Mouse (Mus musculus) hindbrain, postnatal 0 days (tissue): ENCODE results near the gene Klhl3. TPM values are rescaled to one million over a fixed set of nuclear protein-coding genes. Genes with fewer than 3 reads are reported as not detected.
A peak's percentile ranks its signal among the peaks of the same experiment; 100 is the strongest.

Experiments used
- ATAC-seq: fragments of 200-750 bp; cut with Nextera tagmentation; 2 replicates; pipeline ENCODE4 v1.8.0; 2017; ENCODE audit warnings: mild to moderate bottlenecking, moderate TSS enrichment, moderate library complexity
- DNase-seq: peaks from one replicate; pipeline ENCODE4 v3.0.0-alpha.2; 2015; ENCODE audit warnings: low spot score
- H3K27ac ChIP-seq: fragments of 300-500 bp; sonication (generic); 2 replicates; pipeline ENCODE4 v1.5.1; 2014; ENCODE audit warnings: mild to moderate bottlenecking
- H3K27me3 ChIP-seq: fragments of 300-500 bp; sonication (generic); 2 replicates; pipeline ENCODE4 v1.6.1; 2014; ENCODE audit warnings: low read length, mixed read lengths; ENCODE audit not compliant: insufficient read depth
- H3K36me3 ChIP-seq: fragments of 300-500 bp; sonication (generic); 2 replicates; pipeline ENCODE4 v1.6.1; 2014; ENCODE audit warnings: low read length, mixed read lengths; ENCODE audit not compliant: insufficient read depth
- H3K4me1 ChIP-seq: fragments of 300-500 bp; sonication (generic); 2 replicates; pipeline ENCODE4 v1.6.1; 2014; ENCODE audit warnings: antibody characterized with exemption, low read length, mixed read lengths; ENCODE audit not compliant: insufficient read depth
- H3K4me2 ChIP-seq: fragments of 300-500 bp; sonication (generic); 2 replicates; pipeline ENCODE4 v1.6.1; 2014; ENCODE audit warnings: low read depth, mild to moderate bottlenecking, low read length, moderate library complexity, mixed read lengths
- H3K4me3 ChIP-seq: fragments of 300-500 bp; sonication (generic); 2 replicates; pipeline ENCODE4 v1.5.1; 2014; ENCODE audit warnings: low read length
- H3K9ac ChIP-seq: fragments of 300-500 bp; sonication (generic); replicated peaks from 2 replicates; pipeline ENCODE4 v1.6.1; 2014; ENCODE audit warnings: mild to moderate bottlenecking, low read length, moderate library complexity, mixed read lengths
- H3K9me3 ChIP-seq: fragments of 300-500 bp; sonication (generic); 2 replicates; pipeline ENCODE4 v1.6.1; 2016; ENCODE audit warnings: low read length, mixed read lengths
- CTCF ChIP-seq: IDR thresholded peaks from 2 replicates; pipeline ENCODE4 v1.5.1; 2016; ENCODE audit warnings: antibody characterized with exemption, control low read depth, low read depth
- WGBS: fragments of 180-500 bp; shearing (Covaris S2); extraction: QIAGEN DNeasy Blood & Tissue Kit; methylation state at CpG from one replicate; pipeline ENCODE4 v1.1.7; 2014; 5-methylcytosine and 5-hydroxymethylcytosine counted together
- polyA plus RNA-seq: library from polyadenylated mRNA; unstranded; fragments of >200 nt; fragmentation: Nextera tagmentation; extraction: Ambion mirVana; gene quantifications from 2 replicates; pipeline ENCODE4 v1.2.1, GENCODE M21; 2015
- total RNA-seq: library from RNA; depleted of rRNA; stranded (reverse); fragments of >200 nt; gene quantifications from 2 replicates; pipeline ENCODE4 v1.2.3, GENCODE M21; 2014

Gene Klhl3
- total and polyA plus RNA-seq, 2 experiments from 2014 or later: 10.2 to 10.6 TPM

DNA sequence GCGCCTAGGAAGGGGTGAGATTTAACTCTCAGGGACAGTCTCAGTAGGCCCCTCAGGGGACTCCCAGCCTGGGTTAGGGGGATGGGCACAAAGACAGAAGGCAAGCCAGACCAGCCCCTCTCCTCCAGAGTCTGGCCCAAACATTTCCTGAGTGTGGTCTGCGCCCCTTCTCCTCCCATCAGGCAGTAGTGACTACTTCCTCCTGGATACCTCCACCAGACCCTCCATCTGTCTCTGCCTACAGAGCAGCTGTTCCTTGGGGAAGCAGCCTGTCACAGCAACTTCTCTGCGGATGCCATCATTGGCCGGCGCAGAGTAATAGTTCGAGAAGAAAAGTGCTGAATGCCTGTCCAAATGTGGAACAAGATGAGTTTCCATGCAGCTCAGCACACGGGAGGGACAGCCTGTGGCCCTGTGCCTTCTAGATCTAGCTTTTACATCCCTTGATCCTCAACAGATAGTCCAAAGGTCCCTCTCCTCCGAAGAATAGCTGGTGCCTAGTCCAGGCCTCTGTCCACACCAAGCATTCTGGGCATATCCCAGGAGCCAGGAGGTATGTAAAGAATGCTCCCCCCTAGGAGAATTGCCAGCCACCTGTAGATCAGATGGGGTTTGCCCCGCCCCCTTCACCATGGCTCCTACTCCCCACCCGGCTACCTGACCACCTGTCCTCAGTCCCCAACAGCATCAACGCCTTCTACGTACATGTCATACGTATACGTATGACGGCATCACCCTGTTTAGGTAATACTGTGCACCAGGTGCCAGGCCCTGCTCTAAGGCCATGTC, 44.8 kb downstream of the Klhl3 start:
- peak; percentile 22 for DNase-seq
- H3K9me3 ChIP-seq: no peaks in the 10 kb centered on the region
- H3K27ac ChIP-seq: no peak overlapping the region; the same call in 1 of the 2 replicates
- no peaks in the 10 kb centered on the region for H3K27me3 ChIP-seq
- no peak overlapping the region for H3K9ac ChIP-seq
- H3K4me2 ChIP-seq: no peak overlapping the region
- TF ChIP-seq CTCF: no peak
- 87% methylated on average over 15 of the region's 15 CpGs for WGBS
- no peaks in the 10 kb centered on the region for H3K36me3 ChIP-seq
- no peak overlapping the region for H3K4me3 ChIP-seq
- ATAC-seq: peak; percentile 46
- no peaks in the 10 kb centered on the region; the same call in 1 of the 2 replicates for H3K4me1 ChIP-seq

- peaks cover 7% of the 10 kb centered on the region; the same call in 1 of the 2 replicates for H3K36me3 ChIP-seq
- H3K4me1 ChIP-seq: no peaks in the 10 kb centered on the region; the same call in 1 of the 2 replicates
- no peaks in the 10 kb centered on the region for H3K9me3 ChIP-seq
- ATAC-seq: 0 out of 2 replicates have a peak, but pooled peaks have one; percentile 38
- WGBS: 34% methylated on average over 17 of the region's 17 CpGs
- peak; percentile 56 for TF ChIP-seq CTCF
- H3K4me2 ChIP-seq: no peak overlapping the region
- no peaks in the 10 kb centered on the region for H3K27me3 ChIP-seq
- peak overlapping the region; percentile 12; the same call in 1 of the 2 replicates for H3K27ac ChIP-seq
- no peak overlapping the region for H3K4me3 ChIP-seq
- no peak overlapping the region for H3K9ac ChIP-seq
- peak; percentile 37 for DNase-seq
Observed at GRCm38 (mm10) chr13:58067540-58068103, 45.8 kb downstream of the Klhl3 start.

GRCm38 (mm10) chr13:58066496-58067389, 46.6 kb downstream of the Klhl3 start:
- no peaks in the 10 kb centered on the region for H3K27me3 ChIP-seq
- H3K9me3 ChIP-seq: no peaks in the 10 kb centered on the region
- no peak overlapping the region for H3K9ac ChIP-seq
- peaks cover 10% of the 10 kb centered on the region; the same call in 1 of the 2 replicates for H3K36me3 ChIP-seq
- peak overlapping the region; percentile 15; the same call in 1 of the 2 replicates for H3K27ac ChIP-seq
- ATAC-seq (no peak), DNase-seq (no peak)
- H3K4me1 ChIP-seq: no peaks in the 10 kb centered on the region; the same call in 1 of the 2 replicates
- TF ChIP-seq CTCF: no peak
- 68% methylated on average over 14 of the region's 14 CpGs for WGBS
- no peak overlapping the region for H3K4me3 ChIP-seq
- no peak overlapping the region for H3K4me2 ChIP-seq

DNA sequence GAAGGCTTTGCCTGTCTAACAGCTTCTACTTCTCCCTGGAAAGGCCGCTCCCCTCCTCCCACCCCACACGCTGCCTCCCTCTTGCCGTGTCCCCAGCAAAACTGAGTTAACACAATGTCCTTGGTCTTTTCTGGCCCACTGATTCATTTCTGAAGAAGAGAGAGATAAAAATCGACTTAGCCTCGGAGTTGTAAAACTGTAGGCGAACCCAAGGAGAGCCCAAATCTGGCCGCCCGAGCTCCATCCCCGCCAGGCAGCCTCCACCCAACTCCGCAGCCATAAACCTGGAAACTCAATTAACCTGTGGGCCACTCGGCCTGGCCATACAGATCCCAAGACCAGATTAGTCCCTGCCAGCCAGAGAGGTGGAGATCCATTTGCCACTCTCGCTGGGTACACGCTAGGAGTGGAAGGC, 47.3 kb downstream of the Klhl3 start:
- Histone ChIP-seq H3K27me3 (no peaks in the 10 kb centered on the region), H3K9me3 (no peaks in the 10 kb centered on the region), H3K9ac (no peak overlapping the region), H3K27ac (0 out of 2 replicates have a peak overlapping the region, but pooled peaks have one; percentile 15), H3K4me2 (no peak overlapping the region), H3K36me3 (peaks cover 14% of the 10 kb centered on the region; the same call in 1 of the 2 replicates), H3K4me1 (no peaks in the 10 kb centered on the region; the same call in 1 of the 2 replicates), H3K4me3 (no peak overlapping the region)
- no peak for TF ChIP-seq CTCF
- WGBS: 86% methylated on average over 13 of the region's 13 CpGs
- ATAC-seq: no peak
- no peak for DNase-seq

GRCm38 (mm10) chr13:58065316-58065715, 48.1 kb downstream of the Klhl3 start:
- no peak overlapping the region for H3K9ac ChIP-seq
- no peak for ATAC-seq
- no peak for TF ChIP-seq CTCF
- DNase-seq: peak; percentile 18
- 64% methylated on average over 5 of the region's 5 CpGs for WGBS
- no peaks in the 10 kb centered on the region for H3K27me3 ChIP-seq
- no peak overlapping the region for H3K4me3 ChIP-seq
- H3K4me1 ChIP-seq: no peaks in the 10 kb centered on the region; the same call in 1 of the 2 replicates
- H3K4me2 ChIP-seq: no peak overlapping the region
- H3K27ac ChIP-seq: 0 out of 2 replicates have a peak overlapping the region, but pooled peaks have one; percentile 7
- H3K36me3 ChIP-seq: peaks cover 16% of the 10 kb centered on the region; the same call in 1 of the 2 replicates
- H3K9me3 ChIP-seq: no peaks in the 10 kb centered on the region
